Comparison of ENCODE assay signal across 10 mouse cellular contexts in the genomic region with DNA sequence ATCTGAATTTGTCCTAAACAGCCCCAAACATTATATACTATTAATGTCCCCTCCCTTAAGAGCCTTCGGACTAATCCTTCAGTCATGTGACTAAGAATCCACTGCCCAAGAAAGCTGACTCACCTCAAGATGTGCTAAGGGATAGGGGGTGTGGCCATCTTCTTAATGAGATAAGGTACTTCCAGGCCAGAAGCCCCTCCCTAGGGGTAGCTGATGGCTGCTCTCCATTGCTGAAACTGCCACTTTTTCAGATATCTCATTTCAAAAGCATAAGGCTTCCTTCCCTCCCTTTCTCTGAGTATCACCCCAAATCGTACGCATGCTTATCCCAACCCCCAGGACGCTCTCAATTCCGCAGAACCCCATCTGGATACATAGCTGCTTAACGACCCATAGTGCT. TPM values are rescaled to one million over a fixed set of nuclear protein-coding genes. Genes with fewer than 3 reads are reported as not detected.
DNase-seq lines count a peak whose midpoint lies in the region; ATAC-seq lines count a peak whose summit lies in the region.
"Had no signal": no experiment of that assay in that cellular context is flagged by ENCODE, and none has a peak within 500 bp of the region (broad histone marks: within the 10 kb centered on the region; RNA-seq: fewer than 3 reads in every experiment).

No protein-coding gene starts in this region.

- WGBS in kidney, embryonic 16.5 days: 51% methylated on average over 6 of the region's 6 CpGs
- 72% methylated on average over 6 of the region's 6 CpGs for WGBS in intestine, embryonic 15.5 days
- WGBS in neural tube, embryonic 15.5 days: 78% methylated on average over 6 of the region's 6 CpGs

- peak overlapping the region; percentile 99 for H3K4me2 ChIP-seq in kidney, embryonic 16.5 days (replicated peaks; ENCODE audit: low read depth, low read length)
- peak overlapping the region; percentile 98 for H3K4me2 ChIP-seq in intestine, embryonic 15.5 days (replicated peaks)
- peak overlapping the region; percentile 97 for H3K4me2 ChIP-seq in neural tube, embryonic 15.5 days

- H3K9ac ChIP-seq in kidney, embryonic 16.5 days (replicated peaks; ENCODE audit: low read length): peak overlapping the region; percentile 91
- H3K9ac ChIP-seq in intestine, embryonic 15.5 days: peak overlapping the region; percentile 85; the same call in 1 of the 2 replicates
- H3K9ac ChIP-seq in neural tube, embryonic 15.5 days (replicated peaks): peak overlapping the region; percentile 86; the same call in 1 of the 2 replicates

- no peak for ATAC-seq in kidney, embryonic 16.5 days (ENCODE audit: low FRiP score, low TSS enrichment)
- peak; percentile 31 for ATAC-seq in intestine, embryonic 15.5 days
- no peak for ATAC-seq in neural tube, embryonic 15.5 days (ENCODE audit: low FRiP score)

- H3K9me3 ChIP-seq in kidney, embryonic 16.5 days (ENCODE audit: low read length): no peaks in the 10 kb centered on the region
- no peaks in the 10 kb centered on the region for H3K9me3 ChIP-seq in intestine, embryonic 15.5 days
- no peaks in the 10 kb centered on the region for H3K9me3 ChIP-seq in neural tube, embryonic 15.5 days (replicated peaks)

- no peaks in the 10 kb centered on the region for H3K27me3 ChIP-seq in kidney, embryonic 16.5 days (ENCODE audit: insufficient read depth, low read length)
- H3K27me3 ChIP-seq in intestine, embryonic 15.5 days (replicated peaks): no peaks in the 10 kb centered on the region
- no peaks in the 10 kb centered on the region for H3K27me3 ChIP-seq in neural tube, embryonic 15.5 days (replicated peaks)

- no peak for DNase-seq in kidney, adult 18-20 months
- DNase-seq in c-Kit-positive CD71-positive TER-119-negative erythroid progenitor cells, embryonic 14.5 days (ENCODE audit: low read depth): peak; percentile 85
- DNase-seq in thymus, postnatal 36 days: no peak
- no peak for DNase-seq in gastrocnemius, postnatal 10 days
- DNase-seq in left cerebral cortex, postnatal 10 days (ENCODE audit: extremely low spot score in 1 of 2, low spot score in 2 of 2): no peak
- DNase-seq: kidney, postnatal 25 days had no signal

- H3K4me3 ChIP-seq in kidney, embryonic 16.5 days (ENCODE audit: low read length): peak overlapping the region; percentile 88
- 0 out of 2 replicates have a peak overlapping the region, but pooled peaks have one; percentile 81 for H3K4me3 ChIP-seq in intestine, embryonic 15.5 days (replicated peaks)
- peak overlapping the region; percentile 84 for H3K4me3 ChIP-seq in neural tube, embryonic 15.5 days (replicated peaks)

- intact Hi-C loops in left cerebral cortex, postnatal 10 days (cut with DNase I): no loop called here

- no peak overlapping the region for H3K27ac ChIP-seq in kidney, embryonic 16.5 days (ENCODE audit: low read length)
- H3K27ac ChIP-seq in intestine, embryonic 15.5 days: peak overlapping the region; percentile 95
- H3K27ac ChIP-seq in neural tube, embryonic 15.5 days (replicated peaks): no peak overlapping the region

- H3K4me1 ChIP-seq in kidney, embryonic 16.5 days (ENCODE audit: insufficient read depth, low read length): peaks cover 25% of the 10 kb centered on the region
- peaks cover 21% of the 10 kb centered on the region for H3K4me1 ChIP-seq in intestine, embryonic 15.5 days (replicated peaks)
- peaks cover 24% of the 10 kb centered on the region for H3K4me1 ChIP-seq in neural tube, embryonic 15.5 days

- H3K36me3 ChIP-seq in kidney, embryonic 16.5 days (ENCODE audit: insufficient read depth, low read length): peaks cover 29% of the 10 kb centered on the region
- peaks cover 14% of the 10 kb centered on the region; the same call in 1 of the 2 replicates for H3K36me3 ChIP-seq in intestine, embryonic 15.5 days
- H3K36me3 ChIP-seq in neural tube, embryonic 15.5 days: peaks cover 26% of the 10 kb centered on the region

RNA-seq across cellular contexts. Expression of a gene that starts 1.6 kb away (rescaled TPM):
- 295 and 299 TPM in 2 replicates for polyA plus RNA-seq in kidney, embryonic 16.5 days (2015; fragmentation: Nextera tagmentation; extraction: Ambion mirVana)
- polyA plus RNA-seq in intestine, embryonic 15.5 days (2015; fragmentation: Nextera tagmentation; extraction: Ambion mirVana): 209 and 229 TPM in 2 replicates
- 140 and 158 TPM in 2 replicates for polyA plus RNA-seq in neural tube, embryonic 15.5 days (2015; fragmentation: Nextera tagmentation; extraction: Ambion mirVana)
- total RNA-seq in gastrocnemius, postnatal 10 days (2021): 100 to 1,000 TPM; 121 to 137 TPM
- total RNA-seq in left cerebral cortex, postnatal 10 days (2021): 100 to 1,000 TPM; 114 to 127 TPM

RNA-seq across cellular contexts. Expression of a gene that starts 17.5 kb away (rescaled TPM):
- polyA plus RNA-seq in kidney, embryonic 16.5 days (2015; fragmentation: Nextera tagmentation; extraction: Ambion mirVana): 24.3 and 24.8 TPM in 2 replicates
- 16.5 and 17.0 TPM in 2 replicates for polyA plus RNA-seq in intestine, embryonic 15.5 days (2015; fragmentation: Nextera tagmentation; extraction: Ambion mirVana)
- polyA plus RNA-seq in neural tube, embryonic 15.5 days (2015; fragmentation: Nextera tagmentation; extraction: Ambion mirVana): 17.8 and 18.4 TPM in 2 replicates
- 10 to 100 TPM; 16.3 to 16.9 TPM for total RNA-seq in gastrocnemius, postnatal 10 days (2021)
- total RNA-seq in left cerebral cortex, postnatal 10 days (2021): 10 to 100 TPM; 25.5 to 28.5 TPM

RNA-seq across cellular contexts. Expression of a gene that starts 17.6 kb away (rescaled TPM):
- polyA plus RNA-seq in kidney, embryonic 16.5 days (2015; fragmentation: Nextera tagmentation; extraction: Ambion mirVana): 4.4 and 5.3 TPM in 2 replicates
- 0.83 and 1.5 TPM in 2 replicates for polyA plus RNA-seq in intestine, embryonic 15.5 days (2015; fragmentation: Nextera tagmentation; extraction: Ambion mirVana)
- polyA plus RNA-seq in neural tube, embryonic 15.5 days (2015; fragmentation: Nextera tagmentation; extraction: Ambion mirVana): 4.3 and 4.7 TPM in 2 replicates
- 10 to 100 TPM; 14.8 to 16.3 TPM for total RNA-seq in gastrocnemius, postnatal 10 days (2021)
- 1 to 10 TPM; 1.3 to 2.7 TPM for total RNA-seq in left cerebral cortex, postnatal 10 days (2021)

RNA-seq across cellular contexts. Expression of a gene that starts 20.0 kb away (rescaled TPM):
- polyA plus RNA-seq in kidney, embryonic 16.5 days (2015; fragmentation: Nextera tagmentation; extraction: Ambion mirVana): 2.4 and 3.3 TPM in 2 replicates
- 2.6 and 2.7 TPM in 2 replicates for polyA plus RNA-seq in intestine, embryonic 15.5 days (2015; fragmentation: Nextera tagmentation; extraction: Ambion mirVana)
- polyA plus RNA-seq in neural tube, embryonic 15.5 days (2015; fragmentation: Nextera tagmentation; extraction: Ambion mirVana): 4.2 and 4.8 TPM in 2 replicates
- total RNA-seq in gastrocnemius, postnatal 10 days (2021): 1 to 10 TPM; 8.8 to 9.5 TPM
- 1 to 10 TPM; 3.0 to 3.1 TPM for total RNA-seq in left cerebral cortex, postnatal 10 days (2021)

RNA-seq across cellular contexts. Expression of a gene that starts 21.9 kb away (rescaled TPM):
- polyA plus RNA-seq in kidney, embryonic 16.5 days (2015; fragmentation: Nextera tagmentation; extraction: Ambion mirVana): not detected in 2 replicates
- polyA plus RNA-seq in intestine, embryonic 15.5 days (2015; fragmentation: Nextera tagmentation; extraction: Ambion mirVana): not detected in 2 replicates
- not detected in 2 replicates for polyA plus RNA-seq in neural tube, embryonic 15.5 days (2015; fragmentation: Nextera tagmentation; extraction: Ambion mirVana)
- 1 to 10 TPM; 3.8 to 6.4 TPM for total RNA-seq in gastrocnemius, postnatal 10 days (2021)
- total RNA-seq in left cerebral cortex, postnatal 10 days (2021): not detected
- polyA plus RNA-seq: neural tube, embryonic 14.5 days had no signal
